Mouse (Mus musculus): Measurements from ENCODE around the gene Gm10234. TPM values are rescaled to one million over a fixed set of nuclear protein-coding genes. Genes with fewer than 3 reads are reported as not detected.

Gm10234 gene
- total and polyA plus RNA-seq, 3 experiments: not detected

DNA sequence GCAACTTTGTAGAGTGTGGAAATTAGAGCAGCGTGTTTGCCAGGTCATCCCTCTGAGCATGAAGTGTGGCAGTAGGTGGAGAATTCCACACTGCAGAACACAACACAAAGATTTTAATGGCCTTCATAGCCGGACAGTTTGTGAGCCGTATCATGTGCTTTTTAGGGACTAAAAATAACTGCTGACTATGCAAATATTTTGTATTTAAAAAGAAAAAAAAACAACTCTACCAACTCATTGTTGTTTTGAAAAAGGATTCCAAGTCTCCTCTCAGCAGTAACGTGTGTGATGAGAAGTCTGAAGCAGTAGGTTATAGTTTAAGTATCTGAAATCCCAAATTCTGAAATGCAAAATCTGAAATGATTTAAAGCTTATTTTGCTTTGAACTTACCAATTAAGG is 25.9 kb upstream of the Gm10234 start:
- in situ Hi-C loops (cut with MboI; ENCODE audit: low pct_ligation_motif_present, low pct_unique_long_range_greater_than_20kb, low sequenced_read_pairs): no loop called here
- TF ChIP-seq MAFK (IDR thresholded peaks at IDR 0.05; ENCODE audit: insufficient replicate concordance, low read length): peak; percentile 87
- TF ChIP-seq KAT2A (IDR thresholded peaks at IDR 0.05; ENCODE audit: insufficient replicate concordance, low read length): no peak
- TF ChIP-seq UBTF (IDR thresholded peaks at IDR 0.05; ENCODE audit: low read depth, low read length): no peak
- dilution Hi-C loops (cut with MboI; ENCODE audit: extremely low pct_ligation_motif_present, extremely low pct_unique_long_range_greater_than_20kb, low sequenced_read_pairs): no loop called here
- Histone ChIP-seq H3K4me2 (ENCODE audit: insufficient read depth, low read depth, poor library complexity, severe bottlenecking) (no peak overlapping the region), H3K9me3 (replicated peaks; ENCODE audit: low read length) (no peaks in the 10 kb centered on the region), H3K4me3 (replicated peaks in 1 of 3; ENCODE audit: low read depth in 2 of 3, low read length in 2 of 3, poor library complexity in 1 of 3) (no peak overlapping the region), H3K9ac (ENCODE audit: insufficient read depth, low read depth) (no peak overlapping the region), H3K27ac (ENCODE audit: insufficient read depth, low read depth) (no peak overlapping the region), H3K4me1 (ENCODE audit: control insufficient read depth in 1 of 2, insufficient read depth in 2 of 2) (no peaks in the 10 kb centered on the region), H3K27me3 (replicated peaks) (no peaks in the 10 kb centered on the region), H3K36me3 (replicated peaks in 1 of 2; ENCODE audit: control insufficient read depth in 1 of 2, insufficient read depth in 1 of 2, low read length in 1 of 2) (no peaks in the 10 kb centered on the region), H3K79me2 (replicated peaks; ENCODE audit: control insufficient read depth, extremely low read depth, insufficient read depth, poor library complexity, severe bottlenecking) (no peaks in the 10 kb centered on the region)
- DNase-seq (ENCODE audit: extremely low read depth): no peak

DNA sequence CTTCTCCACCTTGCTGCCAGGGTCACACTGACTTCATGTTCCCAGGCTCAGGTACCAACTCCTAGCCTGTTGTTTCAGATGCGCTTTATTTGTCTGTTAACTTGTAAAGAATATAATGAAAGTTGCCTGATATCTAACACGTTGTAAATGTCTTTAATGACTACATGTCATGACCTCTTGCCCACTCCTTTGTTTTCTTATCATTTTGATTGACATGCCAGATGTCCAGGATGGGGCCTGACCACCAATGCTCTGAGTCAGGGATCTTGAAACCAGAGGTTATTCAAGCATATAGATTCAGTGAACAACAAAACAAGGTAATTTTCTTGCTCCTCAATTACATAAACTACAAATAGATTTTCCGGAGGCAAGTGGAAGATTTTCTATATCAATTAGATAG is 23.5 kb upstream of the Gm10234 start:
- no peak overlapping the region for H3K4me3 ChIP-seq (replicated peaks in 1 of 3; ENCODE audit: low read depth in 2 of 3, low read length in 2 of 3, poor library complexity in 1 of 3)
- dilution Hi-C loops (cut with MboI; ENCODE audit: extremely low pct_ligation_motif_present, extremely low pct_unique_long_range_greater_than_20kb, low sequenced_read_pairs): no loop called here

DNA sequence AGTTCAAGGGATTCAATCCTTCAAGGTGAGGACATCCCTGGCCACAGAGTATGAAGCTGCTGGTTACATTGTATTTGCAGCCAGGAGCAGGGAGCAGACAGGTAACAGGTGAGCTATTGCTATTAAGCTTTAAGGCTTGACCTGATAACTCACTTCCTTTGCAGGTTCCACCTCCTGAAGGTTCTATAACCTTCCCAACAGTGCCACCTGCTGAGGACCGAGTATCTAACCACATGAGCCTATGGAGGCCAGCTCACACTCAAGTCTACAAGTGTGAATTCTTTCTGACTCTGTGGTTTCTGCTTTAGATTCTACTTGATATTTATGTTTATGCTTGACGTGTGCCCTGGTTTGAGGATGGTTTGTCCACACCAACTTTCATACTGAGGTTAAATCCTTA is 21.3 kb upstream of the Gm10234 start:
- H3K9ac ChIP-seq (ENCODE audit: insufficient read depth, low read depth): no peak overlapping the region
- H3K9me3 ChIP-seq (replicated peaks; ENCODE audit: low read length): no peaks in the 10 kb centered on the region
- H3K27ac ChIP-seq (ENCODE audit: insufficient read depth, low read depth): no peak overlapping the region
- dilution Hi-C loops (cut with MboI; ENCODE audit: extremely low pct_ligation_motif_present, extremely low pct_unique_long_range_greater_than_20kb, low sequenced_read_pairs) (no loop called here), in situ Hi-C loops (cut with MboI; ENCODE audit: low pct_ligation_motif_present, low pct_unique_long_range_greater_than_20kb, low sequenced_read_pairs) (no loop called here)
- no peaks in the 10 kb centered on the region for H3K4me1 ChIP-seq (ENCODE audit: control insufficient read depth in 1 of 2, insufficient read depth in 2 of 2)
- H3K36me3 ChIP-seq (replicated peaks in 1 of 2; ENCODE audit: control insufficient read depth in 1 of 2, insufficient read depth in 1 of 2, low read length in 1 of 2): no peaks in the 10 kb centered on the region
- peak; percentile 31 for DNase-seq (ENCODE audit: extremely low read depth)
- H3K4me2 ChIP-seq (ENCODE audit: insufficient read depth, low read depth, poor library complexity, severe bottlenecking): no peak overlapping the region
- no peaks in the 10 kb centered on the region for H3K79me2 ChIP-seq (replicated peaks; ENCODE audit: control insufficient read depth, extremely low read depth, insufficient read depth, poor library complexity, severe bottlenecking)
- no peaks in the 10 kb centered on the region for H3K27me3 ChIP-seq (replicated peaks)
- TF ChIP-seq CTCF (conservative IDR thresholded peaks at IDR 0.05 in 1 of 2, IDR thresholded peaks at IDR 0.05 in 1 of 2; ENCODE audit: low read depth in 2 of 2, low read length in 2 of 2): peak in 1 of 2 experiments; percentile 56; a peak in 2 of 4 replicates
- peak; percentile 49 for TF ChIP-seq SMC3 (IDR thresholded peaks at IDR 0.05; ENCODE audit: low read depth, low read length)
- peak; percentile 58 for TF ChIP-seq RAD21 (IDR thresholded peaks at IDR 0.05; ENCODE audit: low read depth, low read length)
- TF ChIP-seq ZC3H11A (IDR thresholded peaks at IDR 0.05; ENCODE audit: low read depth, low read length): no peak
- no peak overlapping the region for H3K4me3 ChIP-seq (replicated peaks in 1 of 3; ENCODE audit: low read depth in 2 of 3, low read length in 2 of 3, poor library complexity in 1 of 3)

More for the DNA sequence above, 23.5 kb upstream of the Gm10234 start:
- Histone ChIP-seq H3K27ac (ENCODE audit: insufficient read depth, low read depth) (no peak overlapping the region), H3K36me3 (replicated peaks in 1 of 2; ENCODE audit: control insufficient read depth in 1 of 2, insufficient read depth in 1 of 2, low read length in 1 of 2) (no peaks in the 10 kb centered on the region), H3K4me2 (ENCODE audit: insufficient read depth, low read depth, poor library complexity, severe bottlenecking) (no peak overlapping the region), H3K4me1 (ENCODE audit: control insufficient read depth in 1 of 2, insufficient read depth in 2 of 2) (no peaks in the 10 kb centered on the region), H3K79me2 (replicated peaks; ENCODE audit: control insufficient read depth, extremely low read depth, insufficient read depth, poor library complexity, severe bottlenecking) (no peaks in the 10 kb centered on the region), H3K9ac (ENCODE audit: insufficient read depth, low read depth) (no peak overlapping the region), H3K27me3 (replicated peaks) (no peaks in the 10 kb centered on the region), H3K9me3 (replicated peaks; ENCODE audit: low read length) (no peaks in the 10 kb centered on the region)
- in situ Hi-C loops (cut with MboI; ENCODE audit: low pct_ligation_motif_present, low pct_unique_long_range_greater_than_20kb, low sequenced_read_pairs): no loop called here
- DNase-seq (ENCODE audit: extremely low read depth): no peak
- TF ChIP-seq GABPA (IDR thresholded peaks at IDR 0.05; ENCODE audit: insufficient replicate concordance, low read depth, low read length): no peak
- no peak for TF ChIP-seq USF1 (IDR thresholded peaks at IDR 0.05; ENCODE audit: low read depth, low read length)
- TF ChIP-seq MYC (IDR thresholded peaks at IDR 0.05; ENCODE audit: low read depth, low read length): no peak
- no peak for TF ChIP-seq UBTF (IDR thresholded peaks at IDR 0.05; ENCODE audit: low read depth, low read length)
- no peak for TF ChIP-seq EP300 (IDR thresholded peaks at IDR 0.05; ENCODE audit: low read length)
- no peak for TF ChIP-seq PAX5 (IDR thresholded peaks at IDR 0.05; ENCODE audit: low read length)
- no peak for TF ChIP-seq BHLHE40 (IDR thresholded peaks at IDR 0.05; ENCODE audit: low read depth, low read length)
- no peak for TF ChIP-seq NELFE (IDR thresholded peaks at IDR 0.05; ENCODE audit: low read depth, low read length)
- no peak for TF ChIP-seq CTCF (conservative IDR thresholded peaks at IDR 0.05 in 1 of 2, IDR thresholded peaks at IDR 0.05 in 1 of 2; ENCODE audit: low read depth in 2 of 2, low read length in 2 of 2)
- no peak for TF ChIP-seq ZC3H11A (IDR thresholded peaks at IDR 0.05; ENCODE audit: low read depth, low read length)
- TF ChIP-seq IRF4 (IDR thresholded peaks at IDR 0.05; ENCODE audit: low read depth, low read length): no peak
- TF ChIP-seq RCOR1 (conservative IDR thresholded peaks at IDR 0.05; ENCODE audit: low read depth, low read length): no peak
- TF ChIP-seq TCF12 (IDR thresholded peaks at IDR 0.05; ENCODE audit: low read depth, low read length): no peak
- TF ChIP-seq ZMIZ1 (IDR thresholded peaks at IDR 0.05; ENCODE audit: low read depth, low read length): no peak
- TF ChIP-seq E2F4 (IDR thresholded peaks at IDR 0.05; ENCODE audit: insufficient replicate concordance, low read depth, low read length): no peak
- no peak for TF ChIP-seq POLR2AphosphoS2 (IDR thresholded peaks at IDR 0.05; ENCODE audit: low read depth, low read length)
- TF ChIP-seq MAFK (IDR thresholded peaks at IDR 0.05; ENCODE audit: insufficient replicate concordance, low read length): no peak
- TF ChIP-seq ZNF384 (IDR thresholded peaks at IDR 0.05; ENCODE audit: low read depth, low read length): no peak

All from CH12.LX (cell line).